Mouse (Mus musculus) left cerebral cortex, adult 2 months (tissue): ENCODE data around the gene Ccdc182. TPM values are rescaled to one million over a fixed set of nuclear protein-coding genes. Genes with fewer than 3 reads are reported as not detected.

Experiments used
- DNase-seq, 2 experiments: peaks; one replicate each; pipeline ENCODE4 v3.0.0; 2021 to 2022; ENCODE audit warnings: low spot score in 2 of 2, mixed read lengths in 1 of 2; ENCODE audit errors: extremely low spot score in 1 of 2
- H3K27ac ChIP-seq: fragments of 200-600 bp; 2 replicates; pipeline ENCODE4 v1.8.1; 2022
- H3K4me3 ChIP-seq: fragments of 200-600 bp; 2 replicates; pipeline ENCODE4 v1.8.1; 2022
- CTCF ChIP-seq: fragments of 200-600 bp; IDR thresholded peaks from 2 replicates; pipeline ENCODE4 v1.8.1; 2022; ENCODE audit warnings: antibody characterized with exemption, mild to moderate bottlenecking, moderate library complexity
- intact Hi-C: fragments of 180-260 bp; cut with DNase I; formaldehyde crosslinking; loops from one replicate; pipeline ENCODE4 v1.15.1; 2025
- total RNA-seq, 2 experiments: library from RNA; stranded (reverse); gene quantifications; 2 replicates each; pipeline ENCODE4 v1.2.3; 2021

The Ccdc182 gene
- total RNA-seq, 2 experiments from 2014 or later: not detected

GRCm38 (mm10) chr11:88288400-88288799 is 5.5 kb upstream of the Ccdc182 start:
- no peak for TF ChIP-seq CTCF
- intact Hi-C loops: loop anchor here (5.0 kb wide), 2 partner anchors 36 to 71 kb away; no protein-coding TSS in a partner anchor
- H3K4me3 ChIP-seq: no peak overlapping the region
- H3K27ac ChIP-seq: no peak overlapping the region
- DNase-seq: no peak

DNA sequence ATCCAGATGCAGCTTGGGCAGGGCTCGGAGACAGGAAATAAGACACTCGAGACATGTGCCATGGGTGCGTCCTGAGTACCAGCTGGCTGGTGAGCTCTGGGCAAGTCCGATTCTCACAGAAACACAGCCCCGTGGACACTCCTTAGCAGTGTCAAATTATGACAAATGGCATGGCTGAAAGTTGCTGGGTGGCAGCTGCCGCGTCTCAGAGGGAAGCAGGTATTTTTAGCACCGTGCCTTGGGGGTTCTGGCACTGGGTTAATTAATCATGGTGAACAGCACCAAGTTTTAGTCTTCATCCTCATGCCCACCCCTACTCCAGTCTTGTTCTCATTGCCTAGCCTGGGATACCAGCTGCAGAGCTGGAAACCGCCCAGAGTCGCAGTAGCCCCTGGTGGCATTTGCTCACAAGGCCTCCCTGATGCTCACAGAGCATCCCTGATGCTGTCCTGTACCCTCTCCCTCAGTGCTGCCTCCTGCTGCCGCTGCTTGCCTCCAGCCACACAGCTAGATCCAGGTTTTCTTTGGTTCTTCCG is 5.0 kb upstream of the Ccdc182 start:
- intact Hi-C loops: loop anchor here (5.0 kb wide), 2 partner anchors 37 to 72 kb away; no protein-coding TSS in a partner anchor
- Histone ChIP-seq H3K4me3 (no peak overlapping the region), H3K27ac (no peak overlapping the region)
- no peak for DNase-seq
- TF ChIP-seq CTCF: no peak; the same call in 1 of the 2 replicates

- no peak for DNase-seq
- H3K4me3 ChIP-seq: no peak overlapping the region
- H3K27ac ChIP-seq: no peak overlapping the region
- no peak for TF ChIP-seq CTCF
- intact Hi-C loops: loop anchor here (5.0 kb wide), 1 partner anchor 121 kb away; no protein-coding TSS in a partner anchor
Measured at GRCm38 (mm10) chr11:88291245-88291644, 2.6 kb upstream of the Ccdc182 start.

GRCm38 (mm10) chr11:88291688-88292087 is 2.2 kb upstream of the Ccdc182 start:
- intact Hi-C loops: loop anchor here (5.0 kb wide), 1 partner anchor 121 kb away; no protein-coding TSS in a partner anchor
- H3K27ac ChIP-seq: no peak overlapping the region
- peak; percentile 66 for TF ChIP-seq CTCF
- DNase-seq: peak; percentile 18 to 22
- no peak overlapping the region for H3K4me3 ChIP-seq

GRCm38 (mm10) chr11:88294394-88294710 is 494 bp downstream of the Ccdc182 start:
- no peak for TF ChIP-seq CTCF
- intact Hi-C loops: loop anchor here (5.0 kb wide), 1 partner anchor 118 kb away; no protein-coding TSS in a partner anchor
- DNase-seq: no peak
- Histone ChIP-seq H3K27ac (no peak overlapping the region), H3K4me3 (no peak overlapping the region)

GRCm38 (mm10) chr11:88295298-88295697 is 1.4 kb downstream of the Ccdc182 start:
- no peak for TF ChIP-seq CTCF
- intact Hi-C loops: no loop called here
- Histone ChIP-seq H3K27ac (no peak overlapping the region), H3K4me3 (no peak overlapping the region)
- no peak for DNase-seq

DNA sequence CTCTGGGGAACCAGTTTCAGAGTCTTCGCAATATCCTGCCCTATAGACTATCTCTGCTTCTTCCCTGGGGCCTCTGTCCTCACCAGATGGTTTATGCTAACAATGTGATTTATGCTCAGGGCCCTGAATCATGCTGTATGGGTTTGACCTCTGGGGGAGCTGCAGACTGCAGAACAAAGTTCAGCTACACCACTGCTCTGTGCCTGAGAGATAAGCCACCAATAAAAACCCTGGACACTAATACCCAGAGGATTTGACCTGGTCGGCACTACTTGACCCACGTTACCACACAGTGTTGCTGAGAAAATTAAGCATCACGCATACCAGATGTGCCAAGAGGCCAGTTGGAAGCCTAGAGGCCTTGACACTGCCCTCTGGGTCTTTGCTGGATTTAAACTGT is 3.7 kb downstream of the Ccdc182 start:
- peak; percentile 10; the same call in 1 of the 2 replicates for TF ChIP-seq CTCF
- no peak for DNase-seq
- Histone ChIP-seq H3K4me3 (no peak overlapping the region), H3K27ac (no peak overlapping the region)
- intact Hi-C loops: no loop called here

DNA sequence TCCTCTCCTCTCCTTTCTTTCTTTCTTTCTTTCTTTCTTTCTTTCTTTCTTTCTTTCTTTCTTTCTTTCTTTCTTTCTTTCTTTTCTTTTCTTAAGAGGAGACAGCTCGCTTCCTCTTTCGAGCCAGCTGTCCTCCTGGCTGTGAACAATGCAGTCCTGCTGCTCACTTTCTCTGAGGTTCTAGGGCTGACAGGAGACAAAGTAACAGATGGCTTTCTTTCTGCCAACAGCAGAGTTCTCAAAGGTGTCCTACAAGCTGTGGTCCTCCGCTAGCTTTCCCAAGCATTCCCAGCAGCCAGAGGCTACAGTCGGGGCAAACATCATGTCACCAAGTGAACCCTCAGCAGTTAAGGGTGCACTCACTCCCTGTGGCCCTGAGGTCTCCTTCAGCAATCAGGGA is 5.5 kb downstream of the Ccdc182 start:
- TF ChIP-seq CTCF: no peak
- no peak for DNase-seq
- intact Hi-C loops: no loop called here

DNA sequence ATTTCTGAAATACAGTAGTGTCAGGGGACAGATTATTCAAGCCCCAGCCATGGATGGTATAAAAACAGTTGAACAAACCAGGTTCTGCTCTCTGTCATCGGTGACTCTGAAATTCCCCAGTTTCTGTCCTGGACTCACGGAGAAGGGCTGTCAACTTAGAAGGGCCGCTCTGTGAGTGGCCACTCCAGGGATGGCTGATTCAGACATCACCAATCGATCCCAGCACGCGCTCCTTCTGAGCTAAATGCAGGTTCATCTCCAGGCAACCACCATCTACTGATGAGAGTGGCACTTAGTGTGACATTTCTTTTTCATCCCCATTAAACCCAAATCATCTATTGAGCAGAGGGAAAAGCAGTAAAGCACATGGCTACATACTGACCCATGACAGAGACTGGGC is 7.8 kb downstream of the Ccdc182 start:
- DNase-seq: no peak
- no peak for TF ChIP-seq CTCF
- intact Hi-C loops: no loop called here
- H3K4me3 ChIP-seq: no peak overlapping the region
- H3K27ac ChIP-seq: no peak overlapping the region

More for the DNA sequence above, 5.5 kb downstream of the Ccdc182 start:
- Histone ChIP-seq H3K27ac (no peak overlapping the region), H3K4me3 (no peak overlapping the region)

DNA sequence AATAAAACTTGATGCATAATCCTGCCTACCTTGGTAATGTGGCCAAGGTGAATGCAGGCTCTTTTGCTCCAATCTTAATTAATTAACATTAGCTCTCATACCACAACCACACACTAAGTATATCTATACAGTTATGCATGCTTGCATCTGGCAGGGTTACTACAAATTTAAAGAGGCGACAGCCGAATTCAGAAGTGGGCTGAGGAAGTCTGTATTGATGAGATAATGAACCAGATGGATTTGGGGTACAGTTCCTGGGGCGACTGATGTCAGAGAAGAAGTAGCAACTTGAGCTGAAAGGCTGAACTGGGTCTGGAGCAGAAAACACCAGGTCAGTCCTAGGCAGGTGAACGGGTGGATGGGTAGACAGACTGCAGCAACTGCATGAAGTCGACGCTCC is 11.9 kb downstream of the Ccdc182 start:
- DNase-seq: no peak
- Histone ChIP-seq H3K4me3 (no peak overlapping the region), H3K27ac (no peak overlapping the region)
- intact Hi-C loops: no loop called here
- no peak for TF ChIP-seq CTCF

DNA sequence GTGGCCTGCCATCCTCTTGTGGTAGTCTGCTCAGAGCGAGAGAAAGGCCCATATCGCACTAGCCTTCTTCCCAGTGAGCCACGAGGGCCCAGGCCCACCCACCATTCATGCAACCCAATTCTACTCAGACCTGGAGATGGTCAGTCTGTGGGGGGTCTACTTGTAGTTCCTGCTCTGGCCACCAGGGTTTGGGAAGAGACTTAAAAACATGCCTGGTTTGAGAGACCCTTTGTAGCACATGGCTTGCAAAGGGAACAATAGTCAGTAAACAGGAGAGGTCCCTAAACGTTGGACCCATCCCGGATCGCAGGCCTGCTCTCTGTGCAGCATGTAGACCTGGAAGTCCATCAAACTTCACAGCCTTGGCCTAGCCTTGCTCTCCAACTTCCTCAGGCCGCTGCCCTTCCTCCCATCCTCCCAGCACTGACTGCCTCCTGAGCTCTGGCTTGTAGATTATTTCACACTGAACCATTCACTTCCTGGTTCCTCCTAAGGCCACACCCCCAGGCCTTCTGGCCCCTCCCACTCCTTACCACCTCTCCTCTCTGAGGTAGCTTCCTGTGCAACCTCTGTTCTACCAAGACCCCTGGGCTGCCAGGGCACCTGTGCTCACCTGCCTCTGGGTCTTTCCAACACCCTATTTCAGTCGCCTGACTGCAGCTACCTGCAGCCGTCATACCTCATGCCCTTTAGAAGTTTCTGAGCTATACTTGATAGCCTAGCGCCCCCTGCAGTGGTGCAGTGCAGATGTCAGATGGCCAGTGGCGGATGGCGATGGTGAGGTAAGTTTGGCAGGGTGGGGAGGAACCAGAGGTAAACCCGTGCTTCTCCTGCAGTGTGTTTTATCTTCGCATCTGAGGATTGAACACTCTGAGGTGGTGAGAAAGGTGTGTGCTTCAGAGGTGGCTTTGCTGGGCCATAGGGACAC is 14.0 kb downstream of the Ccdc182 start:
- Histone ChIP-seq H3K4me3 (no peak overlapping the region), H3K27ac (no peak overlapping the region)
- peak; percentile 31 for TF ChIP-seq CTCF
- intact Hi-C loops: no loop called here
- no peak for DNase-seq

GRCm38 (mm10) chr11:88309059-88309700 is 15.3 kb downstream of the Ccdc182 start:
- H3K27ac ChIP-seq: no peak overlapping the region
- no peak for TF ChIP-seq CTCF
- H3K4me3 ChIP-seq: no peak overlapping the region
- no peak for DNase-seq
- intact Hi-C loops: no loop called here
